Mouse (Mus musculus) telencephalon, adult 2 months (tissue): ENCODE measurements around the gene Kcnq5.
"Not testable (repeated sequence)": the region's sequence is repeated elsewhere in the genome, so short reads cannot be mapped to it uniquely, and the experiment has no call there.

Experiments used
- DNase-seq: peaks from one replicate; pipeline ENCODE4 v3.0.0-alpha.2; 2011; ENCODE audit warnings: low read depth, low spot score

Gene Kcnq5

GRCm38 (mm10) chr1:21488645-21489044 lies 473.1 kb downstream of the Kcnq5 start:
- no peak for DNase-seq

- DNase-seq = no peak
Observed at GRCm38 (mm10) chr1:21486266-21486665, 475.5 kb downstream of the Kcnq5 start.

- DNase-seq = no peak
Observed at GRCm38 (mm10) chr1:21469311-21469710, 492.4 kb downstream of the Kcnq5 start.

GRCm38 (mm10) chr1:21466431-21466830 lies 495.3 kb downstream of the Kcnq5 start:
- peak; percentile 47 for DNase-seq

GRCm38 (mm10) chr1:21460941-21461689 lies 500.6 kb downstream of the Kcnq5 start:
- peak; percentile 27 for DNase-seq

GRCm38 (mm10) chr1:21458581-21458980 lies 503.2 kb downstream of the Kcnq5 start:
- DNase-seq = no peak

GRCm38 (mm10) chr1:21455971-21456370 lies 505.8 kb downstream of the Kcnq5 start:
- DNase-seq = no peak

- DNase-seq = no peak
Observed at GRCm38 (mm10) chr1:21448227-21448626, 513.5 kb downstream of the Kcnq5 start.

- no peak for DNase-seq
Observed at GRCm38 (mm10) chr1:21436753-21437152, 525.0 kb downstream of the Kcnq5 start.

- DNase-seq = no peak
Observed at GRCm38 (mm10) chr1:21434853-21435252, 526.9 kb downstream of the Kcnq5 start.

GRCm38 (mm10) chr1:21431666-21432065 lies 530.1 kb downstream of the Kcnq5 start:
- no peak for DNase-seq

- DNase-seq = no peak
Observed at GRCm38 (mm10) chr1:21428079-21428478, 533.7 kb downstream of the Kcnq5 start.

- no peak for DNase-seq
Observed at GRCm38 (mm10) chr1:21425654-21426053, 536.1 kb downstream of the Kcnq5 start.

- DNase-seq = peak; percentile 19
Observed at GRCm38 (mm10) chr1:21419370-21419769, 542.4 kb downstream of the Kcnq5 start.

GRCm38 (mm10) chr1:21412197-21412555 lies 549.6 kb downstream of the Kcnq5 start:
- no peak for DNase-seq

GRCm38 (mm10) chr1:21411331-21412196 lies 550.2 kb downstream of the Kcnq5 start:
- peak; percentile 89 for DNase-seq

GRCm38 (mm10) chr1:21407266-21407665 lies 554.5 kb downstream of the Kcnq5 start:
- DNase-seq = no peak

- no peak for DNase-seq
Observed at GRCm38 (mm10) chr1:21402804-21403203, 558.9 kb downstream of the Kcnq5 start.

GRCm38 (mm10) chr1:21391138-21391671 lies 570.5 kb downstream of the Kcnq5 start:
- DNase-seq = no peak

GRCm38 (mm10) chr1:21383256-21383655 lies 578.5 kb downstream of the Kcnq5 start, which contains the start of gene Khdc1b:
Gene Khdc1b (plus strand): TSS chr1:21383556.
- no peak for DNase-seq

GRCm38 (mm10) chr1:21368031-21368430 lies 593.7 kb downstream of the Kcnq5 start, which contains the start of gene Khdc1c:
Gene Khdc1c (plus strand): TSS chr1:21368331.
- DNase-seq = not testable (repeated sequence)

- no peak for DNase-seq
Observed at GRCm38 (mm10) chr1:21349341-21349740, 612.4 kb downstream of the Kcnq5 start, which contains the start of gene Khdc1a. Gene Khdc1a (plus strand): TSS chr1:21349641.
